Mouse (Mus musculus) granulocyte monocyte progenitor cell, adult 5-6 weeks (primary cell): ENCODE results near the gene Zmiz1. TPM values are rescaled to one million over a fixed set of nuclear protein-coding genes. Genes with fewer than 3 reads are reported as not detected.

ENCODE experiments used
- ATAC-seq: replicated peaks from 2 replicates; pipeline ENCODE4 v1.8.0; 2016; ENCODE audit warnings: mild to moderate bottlenecking, moderate TSS enrichment, inconsistent platforms; ENCODE audit not compliant: poor library complexity, severe bottlenecking
- total RNA-seq, 2 experiments: library from RNA; stranded (forward) in 1 of 2; stranded (reverse) in 1 of 2; fragments of 200-712, 200-1000 nt in 1 of 2; fragments of >200 nt in 1 of 2; fragmentation: Nextera tagmentation in 1 of 2; gene quantifications; 2 replicates each; pipeline ENCODE4 v1.2.3; 2014 to 2017

Zmiz1 gene
- total RNA-seq, 2 experiments from 2014 or later = 8.9 to 93.2 TPM

DNA sequence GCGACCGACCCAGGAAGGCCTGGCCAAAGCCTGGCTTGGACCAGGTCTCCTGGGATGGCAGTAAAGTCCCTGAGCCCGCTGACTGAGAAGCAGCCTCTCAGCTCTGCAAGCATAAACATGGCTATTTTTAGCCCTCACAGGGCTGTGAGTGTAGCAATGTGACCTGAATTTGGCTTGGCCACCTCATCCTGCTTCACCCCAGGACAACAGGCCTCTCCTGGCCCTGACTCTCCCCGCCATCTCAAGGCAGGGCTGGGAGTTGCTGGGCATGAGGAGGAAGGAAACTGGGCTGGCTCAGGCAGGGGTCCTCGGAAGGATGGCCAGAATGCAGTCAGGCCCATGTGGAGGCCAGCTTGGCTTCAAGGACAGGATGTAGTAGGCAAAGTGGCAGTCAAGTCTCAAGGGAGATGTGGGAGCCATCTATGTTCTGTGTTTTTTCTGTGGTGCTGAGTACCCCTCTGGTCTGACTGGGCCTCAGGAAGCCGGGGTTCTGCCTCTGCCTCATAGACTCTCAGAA lies 29.2 kb downstream of the Zmiz1 start:
- no peak for ATAC-seq

DNA sequence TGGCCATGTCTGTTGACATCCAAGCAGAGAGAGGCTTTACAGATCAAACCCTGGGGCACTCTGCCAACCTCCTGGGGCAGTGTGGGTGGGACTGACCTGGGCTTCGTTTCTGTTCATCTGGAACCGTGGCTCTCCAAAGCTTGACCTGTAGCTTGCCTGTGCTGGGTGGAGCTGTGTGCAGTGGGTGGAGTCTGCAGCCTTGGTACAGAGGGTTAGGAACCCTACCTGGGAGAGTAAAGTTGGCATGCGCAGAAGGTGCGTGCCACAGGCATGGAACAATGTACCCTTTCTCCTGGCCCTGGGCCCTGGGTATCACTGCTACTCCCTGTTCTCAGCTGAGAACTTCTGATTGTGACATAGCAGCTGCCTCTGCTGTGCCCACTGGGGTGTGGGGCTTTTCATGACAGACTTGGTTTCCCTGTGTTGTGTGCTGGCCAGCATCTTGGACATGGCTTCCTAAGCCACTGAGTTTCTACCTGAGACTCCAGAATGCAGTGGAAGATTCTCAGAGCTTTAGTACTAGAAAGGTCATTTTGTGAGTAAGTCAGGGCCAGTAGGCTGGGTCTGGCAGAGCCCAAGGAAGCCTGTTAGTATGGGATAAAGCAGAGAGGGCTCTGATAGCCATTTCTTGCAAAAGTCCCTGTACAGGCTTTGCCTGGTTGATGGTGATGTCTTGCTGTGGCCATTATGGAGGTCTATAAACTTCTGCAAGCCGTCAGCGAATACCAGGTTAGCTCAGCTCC lies 30.5 kb downstream of the Zmiz1 start:
- no peak for ATAC-seq

DNA sequence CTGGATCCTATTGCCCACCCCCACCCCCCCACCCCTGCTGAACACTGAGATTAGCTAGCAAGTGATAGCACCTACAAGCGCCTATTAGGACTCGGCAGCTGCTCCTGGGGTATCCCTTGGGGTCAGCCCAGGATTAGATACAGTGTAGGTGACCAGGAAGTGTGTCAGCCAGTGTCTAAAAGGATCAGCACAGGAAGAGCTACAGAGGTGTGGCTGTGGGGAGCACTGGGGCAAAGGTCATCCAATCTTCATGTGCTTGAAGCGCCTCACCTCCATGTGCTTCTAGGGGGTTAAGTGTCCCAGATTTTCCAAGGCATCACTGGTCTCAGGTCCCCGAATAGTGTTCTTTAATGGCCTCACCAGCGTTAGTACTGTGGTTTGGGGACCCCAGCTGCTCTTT lies 33.0 kb downstream of the Zmiz1 start:
- no peak for ATAC-seq

DNA sequence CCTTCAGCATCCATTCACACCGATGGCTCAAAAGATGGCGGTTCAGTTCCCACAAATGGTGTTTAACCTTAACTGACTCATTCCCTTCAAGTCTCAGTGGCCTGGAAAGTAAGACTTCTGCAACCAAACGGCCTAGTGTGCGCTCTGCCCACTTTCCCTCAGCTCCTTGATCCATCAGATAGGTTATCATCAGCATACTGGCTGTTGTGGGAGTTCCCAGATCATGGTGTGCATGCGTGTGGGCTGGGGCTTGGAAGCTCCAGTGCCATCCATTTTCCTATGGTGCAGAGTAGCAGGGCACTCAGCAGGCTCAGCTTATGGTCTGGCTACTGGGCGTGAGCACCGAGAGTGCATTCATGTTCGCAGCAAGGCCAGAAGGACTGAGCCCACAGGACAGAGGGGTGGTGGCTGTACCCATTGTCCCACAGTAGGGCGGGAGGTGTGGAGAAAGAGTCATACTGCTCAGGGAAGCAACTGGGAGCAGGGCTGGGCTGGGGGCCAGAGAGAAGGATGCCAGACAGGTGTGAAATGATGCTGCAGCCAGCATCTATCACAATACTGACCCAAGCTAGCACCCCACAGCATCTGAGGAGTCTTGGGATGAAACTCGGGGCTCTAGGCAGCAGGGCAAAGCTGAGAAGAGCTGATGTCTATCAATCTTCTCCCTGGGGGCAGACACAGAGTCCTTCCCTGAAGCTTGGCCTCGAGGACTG lies 33.7 kb downstream of the Zmiz1 start:
- ATAC-seq = no peak

DNA sequence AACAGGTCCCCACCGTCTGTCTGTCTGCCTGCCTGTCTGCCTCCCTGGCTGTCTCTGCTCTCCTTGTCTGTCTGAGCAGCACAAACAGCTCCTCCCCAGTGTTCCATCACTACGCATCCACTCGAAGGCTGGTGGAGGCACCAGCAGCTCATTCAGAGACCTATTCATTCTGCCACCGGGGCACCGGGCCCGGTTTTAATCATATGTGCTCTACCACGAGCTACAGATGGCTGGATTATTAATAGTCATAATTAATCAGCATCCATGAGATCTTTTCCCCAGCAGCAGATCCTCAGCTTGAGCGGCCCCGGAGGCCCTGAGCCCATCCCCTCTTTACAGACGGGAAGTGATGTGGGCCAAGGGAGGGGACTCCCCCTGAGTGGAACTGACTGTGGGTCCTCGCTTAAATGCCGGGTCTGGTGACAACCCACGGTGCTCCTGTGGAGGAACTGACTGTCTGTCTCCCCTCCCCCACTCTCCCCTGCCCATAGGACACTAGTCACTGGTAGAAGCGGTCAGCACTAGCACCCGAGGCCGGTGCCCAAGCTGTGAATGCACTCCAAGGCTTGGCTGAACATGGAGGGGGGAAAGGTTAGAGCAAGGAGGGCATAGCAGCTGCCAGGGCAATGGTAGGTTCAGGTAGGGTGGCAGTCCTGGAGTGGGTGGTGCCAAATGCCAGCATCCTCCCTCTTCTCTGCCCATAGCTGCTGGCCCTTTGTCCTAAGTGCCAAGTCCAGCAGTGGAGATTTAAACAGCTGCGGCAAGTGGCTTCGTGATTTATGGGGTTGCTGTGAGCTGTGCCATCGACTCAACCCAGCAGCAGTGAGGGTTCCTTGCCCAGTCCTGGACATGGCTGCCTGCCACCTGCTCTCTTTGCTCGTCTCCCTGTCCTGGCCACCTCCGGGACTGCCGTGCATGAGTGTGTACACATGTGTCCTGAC lies 34.6 kb downstream of the Zmiz1 start:
- ATAC-seq = peak; percentile 75

DNA sequence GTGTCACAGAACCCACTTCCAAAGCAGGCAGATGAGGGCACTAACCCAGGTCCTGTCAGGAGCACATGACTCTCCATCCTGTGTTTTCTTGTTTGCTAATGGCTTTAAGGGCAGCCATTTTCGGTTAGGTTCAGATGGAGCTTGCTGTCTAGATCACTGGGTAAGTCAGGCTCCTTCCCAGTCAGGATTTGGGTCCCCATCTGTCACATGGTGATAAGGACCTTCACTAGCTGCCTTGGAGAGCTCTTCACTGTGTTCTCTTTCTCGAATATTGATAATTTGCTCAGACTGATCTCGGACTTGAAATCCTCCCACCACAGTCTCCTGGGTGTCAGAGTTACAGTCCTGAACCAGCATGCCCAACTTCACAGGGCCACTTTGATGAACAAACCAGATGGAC lies 35.8 kb downstream of the Zmiz1 start:
- no peak for ATAC-seq

DNA sequence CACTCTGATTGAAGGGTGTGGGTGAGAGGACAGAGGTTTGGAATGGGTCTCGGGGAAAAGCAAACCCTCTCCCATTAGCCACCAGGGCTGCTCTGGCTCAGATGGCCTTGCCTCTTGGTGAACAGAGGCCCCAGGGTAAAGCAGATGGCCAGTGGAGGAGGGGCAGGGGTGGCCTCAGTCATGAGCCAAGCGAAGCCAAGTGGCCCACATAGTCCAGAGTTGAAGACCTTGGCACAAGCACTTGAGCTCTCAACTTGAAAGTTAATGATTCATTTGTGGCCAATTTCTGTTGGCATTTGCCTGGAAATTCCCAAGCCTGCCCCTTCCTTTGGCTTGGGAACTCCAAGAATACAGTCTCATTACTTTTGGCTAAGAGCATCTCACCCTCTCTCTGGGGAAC lies 37.1 kb downstream of the Zmiz1 start:
- ATAC-seq = no peak

DNA sequence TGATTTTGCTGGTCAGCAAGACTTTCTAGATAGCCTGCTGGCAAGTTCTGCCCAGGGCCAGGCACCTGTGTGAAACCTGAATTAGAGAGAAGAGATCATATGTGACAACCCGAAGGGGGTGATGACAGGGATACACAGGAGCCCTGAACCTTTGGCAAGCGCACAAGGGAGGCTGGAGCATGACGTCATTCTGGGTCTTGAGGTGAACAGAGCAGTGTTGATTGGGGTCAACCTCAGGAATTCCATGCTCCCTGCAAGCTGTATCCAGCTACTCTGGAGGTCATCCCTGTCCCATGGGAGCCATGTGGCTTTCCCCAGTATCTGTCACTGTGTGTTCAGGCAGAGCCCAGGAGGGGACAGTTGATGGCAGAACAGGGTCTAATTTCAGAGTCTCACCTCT lies 38.0 kb downstream of the Zmiz1 start:
- ATAC-seq = no peak

DNA sequence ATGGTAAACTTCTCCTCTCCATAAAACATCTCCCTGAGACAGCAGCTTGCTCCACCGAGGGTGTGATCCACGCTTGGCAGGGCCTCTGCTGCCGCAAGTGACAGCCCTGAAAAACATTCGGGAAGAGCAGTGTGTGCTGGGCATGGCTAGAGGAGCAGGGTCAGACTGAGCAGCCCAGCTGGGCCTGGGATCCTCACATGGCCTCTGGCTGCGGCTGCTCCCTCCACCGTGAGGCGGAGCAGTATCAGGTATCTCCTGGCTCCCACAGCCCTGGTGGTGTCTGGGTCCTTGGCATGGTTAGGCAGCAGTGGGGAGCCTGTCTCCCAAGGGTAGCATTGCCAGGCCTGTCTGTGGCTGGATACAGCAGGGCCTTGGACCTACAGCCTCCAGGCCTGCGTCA lies 38.6 kb downstream of the Zmiz1 start:
- ATAC-seq = no peak

DNA sequence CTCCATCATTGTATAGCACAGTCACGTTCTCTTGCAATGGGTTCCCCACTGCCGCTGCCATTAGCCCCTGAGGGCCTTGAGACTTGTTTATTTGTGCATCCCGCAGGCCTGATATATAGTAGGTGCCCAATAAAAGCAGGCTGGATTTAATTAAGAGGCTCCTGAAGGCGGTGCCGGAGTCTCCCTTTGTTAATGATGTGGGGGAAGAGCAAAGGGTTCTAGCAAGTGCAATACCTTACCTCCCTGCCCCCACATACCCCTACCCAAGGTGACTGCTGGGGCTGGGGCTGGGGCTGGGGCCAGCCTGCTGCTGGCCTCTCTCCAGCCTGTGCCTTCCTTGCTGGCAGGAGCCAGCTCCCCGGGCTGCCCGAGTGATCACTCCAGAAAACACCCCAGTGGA lies 39.4 kb downstream of the Zmiz1 start:
- no peak for ATAC-seq

DNA sequence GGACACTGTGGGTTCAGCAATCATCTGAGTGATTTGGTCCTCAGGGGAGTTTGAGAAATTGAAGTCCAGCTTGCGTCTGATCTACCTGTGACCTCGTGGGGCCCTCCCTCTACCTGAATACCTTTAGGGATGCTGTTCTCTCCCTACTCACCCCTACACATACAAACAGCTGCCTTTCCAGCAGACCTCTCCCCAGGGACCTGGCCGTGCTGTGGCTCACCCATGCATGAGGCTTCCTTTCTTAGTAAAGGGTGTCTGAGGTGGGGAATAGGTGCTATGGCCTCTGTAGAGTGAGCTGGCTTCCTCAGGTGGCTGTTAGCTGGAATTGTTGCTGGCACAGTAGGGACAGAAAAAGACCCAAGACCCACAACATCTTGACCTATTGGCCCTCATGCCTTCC lies 40.5 kb downstream of the Zmiz1 start:
- ATAC-seq = no peak

DNA sequence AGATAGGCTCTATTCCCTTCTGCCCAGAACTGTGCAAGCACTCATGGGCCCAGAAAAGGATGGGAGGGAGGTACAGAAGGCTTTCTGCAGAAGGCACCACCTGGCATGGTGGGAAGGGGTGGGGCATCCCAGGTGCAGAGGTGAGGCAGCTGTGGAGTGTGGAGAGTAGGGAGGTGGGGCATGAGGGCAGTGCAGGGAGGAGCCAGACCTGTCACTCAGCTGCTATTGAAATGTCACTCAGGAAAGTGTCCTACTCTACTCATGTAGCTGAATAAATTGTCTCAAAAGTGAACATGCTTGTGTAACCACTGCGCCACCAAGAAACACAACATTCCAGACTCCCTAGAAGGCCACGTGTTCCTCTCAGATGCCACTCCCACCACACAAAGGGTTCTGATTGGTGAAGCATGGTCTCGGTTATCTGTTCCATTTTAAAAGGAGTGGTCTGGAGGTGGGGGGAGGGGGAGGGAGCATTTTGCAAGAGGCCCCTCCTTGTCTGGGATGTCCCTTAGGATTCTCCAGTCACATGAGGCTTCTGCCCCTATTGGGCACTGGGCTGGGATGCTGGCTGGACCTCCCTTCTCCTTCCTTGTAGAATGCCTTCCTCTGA lies 41.6 kb downstream of the Zmiz1 start:
- 0 out of 2 replicates have a peak, but pooled peaks have one; percentile 1 for ATAC-seq

DNA sequence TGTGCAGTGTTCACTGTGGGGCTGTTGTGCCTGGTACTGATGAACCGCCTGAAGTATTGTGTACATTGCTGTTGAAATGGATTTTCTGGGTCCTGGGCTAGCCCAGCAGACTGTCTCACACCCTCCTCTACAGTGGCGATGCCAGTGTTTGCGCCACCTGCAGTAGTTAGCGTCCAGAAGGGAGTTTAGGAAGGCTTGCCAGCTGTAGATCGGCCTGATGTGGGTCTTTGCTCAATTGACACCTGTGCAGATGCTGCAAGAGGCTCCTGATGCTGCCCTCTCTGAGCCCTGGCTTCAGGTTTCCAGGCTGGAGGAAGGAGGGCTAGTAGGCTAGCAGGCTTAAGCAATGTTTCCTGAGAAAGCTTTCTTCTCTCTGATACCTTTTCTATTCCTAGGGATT lies 42.5 kb downstream of the Zmiz1 start:
- no peak for ATAC-seq

DNA sequence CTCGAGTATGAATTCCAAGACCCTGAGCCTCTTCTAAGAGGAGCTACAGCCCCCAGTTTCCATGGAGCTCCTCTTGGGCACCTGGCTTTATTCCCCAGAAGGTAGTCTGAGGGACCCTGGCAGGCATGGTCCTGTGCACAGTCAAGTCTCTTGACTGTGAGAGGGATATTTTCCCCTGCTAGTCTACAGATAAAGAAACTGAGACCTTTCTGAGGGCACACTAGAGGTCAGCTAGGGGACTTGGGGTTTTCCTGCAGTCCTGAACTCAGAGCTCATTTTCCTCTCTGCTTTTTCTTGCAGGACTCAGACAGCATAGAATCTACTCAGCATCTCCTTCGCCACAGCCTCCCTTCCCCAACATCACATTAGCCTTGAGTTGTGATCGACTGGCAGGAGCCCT lies 43.4 kb downstream of the Zmiz1 start:
- no peak for ATAC-seq

DNA sequence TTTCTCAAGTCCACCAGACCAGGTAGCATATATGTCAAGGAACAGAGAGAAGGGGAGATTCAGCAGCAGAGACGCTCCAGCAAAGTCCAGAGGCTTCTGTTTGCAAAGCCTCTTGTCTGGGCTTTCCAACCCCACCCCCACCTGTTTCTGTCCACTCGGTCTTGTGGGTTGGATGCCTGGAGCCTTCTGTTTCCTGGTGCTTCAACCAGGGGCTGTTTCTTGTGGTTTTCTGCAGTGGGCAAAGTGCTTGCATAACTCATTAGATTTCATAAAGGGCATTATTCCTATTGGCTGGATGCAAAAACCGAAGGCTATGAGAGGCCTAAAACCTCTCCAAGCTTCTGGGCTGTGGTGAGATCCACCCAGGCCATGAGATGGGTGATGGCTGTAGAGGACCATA lies 45.3 kb downstream of the Zmiz1 start:
- ATAC-seq = peak; percentile 78

DNA sequence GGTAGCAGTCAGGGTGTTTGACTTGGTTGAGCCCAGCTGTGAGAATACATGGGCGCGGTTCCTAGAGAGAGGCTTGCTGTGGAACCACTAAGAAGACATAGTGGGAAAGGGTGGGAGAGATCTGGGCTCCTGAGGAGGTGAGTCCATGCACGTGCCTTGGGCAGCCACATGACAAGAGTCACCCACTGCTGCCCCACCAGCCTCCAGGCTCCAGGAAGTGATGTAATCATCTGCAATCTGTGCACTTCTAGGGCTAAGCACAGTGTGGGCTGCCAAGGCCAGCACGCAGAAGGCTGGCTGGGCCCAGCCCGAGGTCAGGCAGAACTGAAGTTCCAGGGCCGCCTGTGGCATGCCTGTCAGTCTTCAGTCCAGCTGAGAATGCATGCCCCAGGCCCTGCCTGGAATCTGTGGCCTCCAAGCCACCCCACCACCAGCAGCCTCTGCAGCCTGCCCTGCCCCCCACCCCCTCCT lies 46.3 kb downstream of the Zmiz1 start:
- peak; percentile 62 for ATAC-seq

DNA sequence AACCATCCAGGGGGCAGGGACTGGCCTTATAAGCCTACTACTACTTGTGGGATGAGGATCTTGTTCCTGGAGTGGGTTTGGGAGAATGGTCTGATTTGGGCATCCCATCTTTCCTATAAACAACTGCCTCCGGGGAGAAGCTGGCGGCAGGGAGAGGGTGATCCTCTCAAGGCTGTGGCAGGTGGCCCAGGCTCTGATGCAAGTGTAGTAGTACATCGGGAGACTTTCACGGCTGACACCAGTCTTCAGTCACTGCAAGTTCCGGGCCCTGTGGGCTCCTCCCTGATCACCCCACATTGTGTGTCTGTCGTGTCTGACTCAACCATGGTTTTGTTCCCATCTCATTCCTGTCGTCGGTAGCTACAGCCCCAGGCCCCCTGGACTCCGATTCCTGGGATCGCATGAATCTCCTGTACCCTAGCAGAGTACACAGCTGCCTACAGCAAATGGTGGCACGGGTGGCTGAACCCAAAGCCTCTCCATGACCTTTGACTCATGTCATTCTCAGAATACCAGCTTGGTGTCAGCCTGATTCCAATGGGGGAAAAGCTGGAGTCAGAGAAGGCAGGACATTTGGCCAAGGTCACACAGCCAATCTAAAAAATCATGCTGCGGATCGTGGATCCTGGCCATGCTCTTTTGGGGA lies 49.2 kb downstream of the Zmiz1 start:
- ATAC-seq = no peak

DNA sequence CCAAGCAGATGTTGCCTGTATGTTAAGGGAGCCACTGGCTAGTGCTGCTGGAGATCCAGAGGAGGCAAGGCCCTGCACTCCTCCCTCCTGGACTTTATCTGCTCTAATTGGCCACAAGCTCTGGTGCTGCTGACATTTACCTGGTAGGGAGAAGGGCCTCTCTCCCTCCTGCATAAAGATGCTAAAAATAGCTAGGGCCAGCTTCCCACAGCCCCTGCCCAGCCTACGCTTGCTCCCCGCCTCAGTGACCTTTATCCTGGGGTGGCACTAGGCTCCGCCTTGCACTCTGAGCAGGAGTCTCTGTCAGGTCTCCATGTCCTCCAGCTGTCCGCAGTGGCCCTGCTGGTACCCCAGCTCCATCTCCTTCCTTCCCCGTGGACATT lies 49.8 kb downstream of the Zmiz1 start:
- ATAC-seq = no peak

DNA sequence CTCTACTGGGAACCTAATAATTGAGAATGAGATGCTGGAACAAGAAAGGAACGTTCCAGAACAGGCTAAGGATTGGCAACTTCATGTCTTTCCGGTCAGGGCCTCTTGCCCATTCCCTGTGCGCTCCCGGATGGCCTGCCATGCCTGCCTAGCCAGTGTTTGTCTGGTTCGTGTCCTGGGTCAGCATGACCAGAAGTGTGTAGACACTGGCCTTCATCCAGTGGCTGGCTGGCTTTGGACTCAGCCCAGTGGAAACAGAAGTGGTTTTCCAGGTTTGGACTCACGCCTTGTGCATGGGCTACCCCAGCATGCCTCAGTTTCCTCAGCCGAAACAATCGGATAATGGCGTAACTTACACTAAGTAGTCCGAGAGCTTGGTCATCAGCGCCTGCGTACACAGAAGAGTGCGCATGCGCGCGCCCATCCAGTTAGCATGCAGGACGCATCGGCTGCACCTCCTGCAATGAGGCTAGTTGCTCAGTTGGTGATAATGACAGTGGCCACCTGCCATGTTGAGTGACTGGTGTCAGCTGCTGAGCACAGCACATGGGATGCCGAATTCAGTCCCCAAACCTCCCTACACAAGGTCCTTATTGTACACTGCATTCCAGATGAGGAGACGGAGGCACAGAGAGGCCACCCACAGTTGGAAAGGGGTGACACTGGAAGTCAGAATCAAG lies 50.6 kb downstream of the Zmiz1 start:
- ATAC-seq = no peak
